Mouse (Mus musculus) heart, embryonic 10.5 days (tissue): Measurements from ENCODE around the gene Ifnl2. TPM values are rescaled to one million over a fixed set of nuclear protein-coding genes. Genes with fewer than 3 reads are reported as not detected.
"Not testable (repeated sequence)": the region's sequence is repeated elsewhere in the genome, so short reads cannot be mapped to it uniquely, and the experiment has no call there.

ENCODE experiments used
- DNase-seq: peaks from one replicate; pipeline ENCODE4 v3.0.0-alpha.2; 2017; ENCODE audit warnings: low spot score
- H3K27ac ChIP-seq: fragments of 300-500 bp; sonication (generic); 2 replicates; pipeline ENCODE4 v1.5.1; 2016; ENCODE audit warnings: mild to moderate bottlenecking
- H3K27me3 ChIP-seq: fragments of 300-500 bp; sonication (generic); 2 replicates; pipeline ENCODE4 v1.6.1; 2016; ENCODE audit warnings: mild to moderate bottlenecking; ENCODE audit not compliant: poor library complexity, insufficient read depth, severe bottlenecking
- H3K36me3 ChIP-seq: fragments of 300-500 bp; sonication (generic); 2 replicates; pipeline ENCODE4 v1.6.1; 2016; ENCODE audit warnings: mild to moderate bottlenecking, moderate library complexity
- H3K4me1 ChIP-seq: fragments of 300-500 bp; sonication (generic); 2 replicates; pipeline ENCODE4 v1.6.1; 2016; ENCODE audit warnings: mild to moderate bottlenecking
- H3K4me3 ChIP-seq: fragments of 300-500 bp; sonication (generic); 2 replicates; pipeline ENCODE4 v1.5.1; 2016; ENCODE audit warnings: mild to moderate bottlenecking, moderate library complexity
- H3K9me3 ChIP-seq: fragments of 300-500 bp; sonication (generic); 2 replicates; pipeline ENCODE4 v1.6.1; 2016; ENCODE audit warnings: mild to moderate bottlenecking, moderate library complexity
- WGBS: fragments of 180-500 bp; shearing (Covaris S2); methylation state at CpG from one replicate; pipeline ENCODE4 v1.1.7; 2016; 5-methylcytosine and 5-hydroxymethylcytosine counted together
- polyA plus RNA-seq: library from polyadenylated mRNA; unstranded; fragments of >200 nt; fragmentation: Nextera tagmentation; extraction: Ambion mirVana; gene quantifications from 2 replicates; pipeline ENCODE4 v1.2.1, GENCODE M21; 2016

The Ifnl2 gene
- polyA plus RNA-seq, 1 experiment from 2014 or later = not detected

- WGBS = 57% methylated on average over 4 of the region's 4 CpGs
- Histone ChIP-seq H3K9me3 (no peaks in the 10 kb centered on the region), H3K27ac (no peak within 1 kb of the TSS), H3K4me1 (peaks cover 14% of the 10 kb centered on the region), H3K36me3 (no peaks in the 10 kb centered on the region), H3K4me3 (no peak within 1 kb of the TSS), H3K27me3 (peaks cover 34% of the 10 kb centered on the region)
- no peak for DNase-seq
These were observed 30.3 kb upstream of the Ifnl2 start, which contains the start of gene Sycn for GRCm38 (mm10) chr7:28540526-28540925. Gene Sycn, plus strand, starts transcription at chr7:28540885.

GRCm38 (mm10) chr7:28538886-28539285, 28.6 kb upstream of the Ifnl2 start:
- 86% methylated on average over 6 of the region's 6 CpGs for WGBS
- DNase-seq, H3K4me1 ChIP-seq, H3K36me3 ChIP-seq, H3K4me3 ChIP-seq, H3K27ac ChIP-seq, H3K9me3 ChIP-seq: not testable (repeated sequence)
- peaks cover 18% of the 10 kb centered on the region for H3K27me3 ChIP-seq

GRCm38 (mm10) chr7:28532005-28532404, 21.8 kb upstream of the Ifnl2 start:
- WGBS = 74% methylated on average over 8 of the region's 8 CpGs
- Histone ChIP-seq H3K27ac (no peak overlapping the region), H3K4me1 (peaks cover 8% of the 10 kb centered on the region; the same call in 1 of the 2 replicates), H3K9me3 (no peaks in the 10 kb centered on the region), H3K36me3 (no peaks in the 10 kb centered on the region), H3K27me3 (0 out of 2 replicates have a peak, but pooled peaks cover 7% of the 10 kb centered on the region), H3K4me3 (no peak overlapping the region)
- DNase-seq = no peak

- WGBS = 6% methylated on average over 19 of the region's 19 CpGs
- Histone ChIP-seq H3K36me3 (no peaks in the 10 kb centered on the region), H3K4me3 (no peak overlapping the region), H3K4me1 (peaks cover 8% of the 10 kb centered on the region; the same call in 1 of the 2 replicates), H3K27me3 (peaks cover 11% of the 10 kb centered on the region; the same call in 1 of the 2 replicates), H3K27ac (no peak overlapping the region), H3K9me3 (no peaks in the 10 kb centered on the region)
- peak; percentile 86 for DNase-seq
These were observed 17.9 kb upstream of the Ifnl2 start for GRCm38 (mm10) chr7:28527922-28528719.

GRCm38 (mm10) chr7:28522536-28522935, 12.3 kb upstream of the Ifnl2 start, which contains the start of gene Ifnl3:
Gene Ifnl3, plus strand, starts transcription at chr7:28522836.
- not testable (repeated sequence) for H3K4me1 ChIP-seq
- WGBS = 69% methylated on average over 5 of the region's 6 CpGs

GRCm38 (mm10) chr7:28511441-28511840, 1.2 kb upstream of the Ifnl2 start:
- no peak for DNase-seq
- WGBS = 70% methylated on average over 8 of the region's 8 CpGs
- Histone ChIP-seq H3K4me3 (no peak overlapping the region), H3K9me3 (no peaks in the 10 kb centered on the region), H3K36me3 (no peaks in the 10 kb centered on the region), H3K27ac (no peak overlapping the region), H3K27me3 (no peaks in the 10 kb centered on the region), H3K4me1 (no peaks in the 10 kb centered on the region)

More at GRCm38 (mm10) chr7:28522536-28522935, 12.3 kb upstream of the Ifnl2 start, which contains the start of gene Ifnl3:
- H3K9me3 ChIP-seq, H3K4me3 ChIP-seq, DNase-seq, H3K27me3 ChIP-seq, H3K36me3 ChIP-seq, H3K27ac ChIP-seq: not testable (repeated sequence)

GRCm38 (mm10) chr7:28509121-28509520, 1.1 kb downstream of the Ifnl2 start:
- H3K27me3 ChIP-seq, H3K4me1 ChIP-seq, H3K36me3 ChIP-seq, H3K27ac ChIP-seq, DNase-seq, H3K4me3 ChIP-seq, H3K9me3 ChIP-seq: not testable (repeated sequence)
- WGBS = 53% methylated on average over 2 of the region's 2 CpGs

- Histone ChIP-seq H3K4me3 (no peak overlapping the region), H3K27ac (no peak overlapping the region), H3K9me3 (0 out of 2 replicates have a peak, but pooled peaks cover 3% of the 10 kb centered on the region), H3K4me1 (no peaks in the 10 kb centered on the region), H3K36me3 (no peaks in the 10 kb centered on the region), H3K27me3 (peaks cover 4% of the 10 kb centered on the region; the same call in 1 of the 2 replicates)
- 5% methylated on average over 5 of the region's 5 CpGs for WGBS
- no peak for DNase-seq
These were observed 4.7 kb downstream of the Ifnl2 start for GRCm38 (mm10) chr7:28505585-28505984.

GRCm38 (mm10) chr7:28495426-28495825, 14.8 kb downstream of the Ifnl2 start:
- WGBS = 80% methylated on average over 11 of the region's 11 CpGs
- DNase-seq = no peak
- Histone ChIP-seq H3K4me3 (no peak overlapping the region), H3K36me3 (no peaks in the 10 kb centered on the region), H3K27me3 (no peaks in the 10 kb centered on the region), H3K27ac (no peak overlapping the region), H3K9me3 (no peaks in the 10 kb centered on the region), H3K4me1 (peaks cover 5% of the 10 kb centered on the region)

GRCm38 (mm10) chr7:28492310-28492709, 17.9 kb downstream of the Ifnl2 start:
- H3K4me1 ChIP-seq = peaks cover 15% of the 10 kb centered on the region
- WGBS = 84% methylated on average over 8 of the region's 8 CpGs
- no peaks in the 10 kb centered on the region for H3K9me3 ChIP-seq
- peaks cover 20% of the 10 kb centered on the region for H3K27me3 ChIP-seq
- no peak overlapping the region for H3K27ac ChIP-seq
- DNase-seq = no peak
- H3K36me3 ChIP-seq = no peaks in the 10 kb centered on the region
- no peak overlapping the region for H3K4me3 ChIP-seq

GRCm38 (mm10) chr7:28490903-28491302, 19.4 kb downstream of the Ifnl2 start:
- no peaks in the 10 kb centered on the region for H3K36me3 ChIP-seq
- no peak for DNase-seq
- H3K9me3 ChIP-seq = no peaks in the 10 kb centered on the region
- H3K27ac ChIP-seq = no peak overlapping the region
- 31% methylated on average over 14 of the region's 14 CpGs for WGBS
- peaks cover 26% of the 10 kb centered on the region for H3K27me3 ChIP-seq
- H3K4me3 ChIP-seq = peak overlapping the region; percentile 24; the same call in 1 of the 2 replicates
- peaks cover 15% of the 10 kb centered on the region for H3K4me1 ChIP-seq

- Histone ChIP-seq H3K9me3 (no peaks in the 10 kb centered on the region), H3K27me3 (peaks cover 26% of the 10 kb centered on the region), H3K27ac (no peak overlapping the region), H3K4me3 (0 out of 2 replicates have a peak overlapping the region, but pooled peaks have one; percentile 24), H3K36me3 (no peaks in the 10 kb centered on the region), H3K4me1 (peaks cover 15% of the 10 kb centered on the region)
- 3% methylated on average over 10 of the region's 10 CpGs for WGBS
- DNase-seq = no peak
These were observed 19.8 kb downstream of the Ifnl2 start for GRCm38 (mm10) chr7:28490410-28490809.

GRCm38 (mm10) chr7:28488030-28488491, 22.2 kb downstream of the Ifnl2 start:
- whole genome bisulfite sequencing = 5% methylated on average over 16 of the region's 16 CpGs
- no peaks in the 10 kb centered on the region for H3K9me3 ChIP-seq
- peak overlapping the region; percentile 39 for H3K4me3 ChIP-seq
- no peak overlapping the region for H3K27ac ChIP-seq
- H3K36me3 ChIP-seq = no peaks in the 10 kb centered on the region
- DNase-seq = no peak
- peaks cover 15% of the 10 kb centered on the region for H3K4me1 ChIP-seq
- H3K27me3 ChIP-seq = peaks cover 26% of the 10 kb centered on the region
